Mouse (Mus musculus) small intestine, adult 2 months (tissue): ENCODE data around the gene Ifi205. TPM values are rescaled to one million over a fixed set of nuclear protein-coding genes. Genes with fewer than 3 reads are reported as not detected.
"Not testable (repeated sequence)": the region's sequence is repeated elsewhere in the genome, so short reads cannot be mapped to it uniquely, and the experiment has no call there.

Experiments used
- H3K27ac ChIP-seq: fragments of 200-500 bp; 2 replicates; pipeline ENCODE4 v1.5.1; 2012; ENCODE audit warnings: low read depth, low read length, control low read depth, inconsistent platforms; ENCODE audit not compliant: insufficient read depth
- H3K27me3 ChIP-seq: fragments of 200-500 bp; 2 replicates; pipeline ENCODE4 v1.6.1; 2012; ENCODE audit warnings: mild to moderate bottlenecking, moderate library complexity, low read length, inconsistent platforms; ENCODE audit not compliant: control insufficient read depth, insufficient read depth
- H3K36me3 ChIP-seq: fragments of 200-500 bp; 2 replicates; pipeline ENCODE4 v1.6.1; 2012; ENCODE audit warnings: mild to moderate bottlenecking, low read length, control low read depth, inconsistent platforms; ENCODE audit not compliant: control insufficient read depth, insufficient read depth
- H3K4me1 ChIP-seq: fragments of 200-500 bp; 2 replicates; pipeline ENCODE4 v1.6.1; 2012; ENCODE audit warnings: low read length, inconsistent platforms, mixed read lengths; ENCODE audit not compliant: control insufficient read depth, insufficient read depth, insufficient read length
- H3K4me3 ChIP-seq: fragments of 200-500 bp; 2 replicates; pipeline ENCODE4 v1.5.1; 2012; ENCODE audit warnings: low read depth, mild to moderate bottlenecking, control low read depth, inconsistent platforms, low read length, moderate library complexity
- CTCF ChIP-seq: fragments of 200-500 bp; IDR thresholded peaks from 2 replicates; pipeline ENCODE4 v1.5.1; 2012; ENCODE audit warnings: low read depth, mild to moderate bottlenecking, control low read depth, inconsistent platforms, low read length, moderate library complexity, mixed read lengths; ENCODE audit not compliant: insufficient replicate concordance, insufficient read length; ENCODE audit errors: extremely low read depth
- POLR2A ChIP-seq: fragments of 200-500 bp; IDR thresholded peaks from 2 replicates; pipeline ENCODE4 v1.6.1; 2012; ENCODE audit warnings: low read depth, mild to moderate bottlenecking, control low read depth, inconsistent platforms, low read length, moderate library complexity
- WGBS: fragments of 180-500 bp; shearing (Covaris S2); methylation state at CpG from one replicate; pipeline ENCODE4 v1.1.7; 2018; 5-methylcytosine and 5-hydroxymethylcytosine counted together
- polyA plus RNA-seq: library from polyadenylated mRNA; depleted of rRNA; stranded (reverse); fragments of >200 nt; gene quantifications from 2 replicates; pipeline ENCODE4 v1.2.3, GENCODE M21; 2012; rRNA removed

Ifi205 gene
- polyA plus RNA-seq, 1 experiment: 0.06 TPM

- TF ChIP-seq POLR2A (no peak), CTCF (no peak)
- H3K4me3 ChIP-seq: no peak overlapping the region
- WGBS: 85% methylated on average over 4 of the region's 4 CpGs
- no peak overlapping the region for H3K27ac ChIP-seq
- no peaks in the 10 kb centered on the region for H3K36me3 ChIP-seq
- no peaks in the 10 kb centered on the region for H3K27me3 ChIP-seq
- H3K4me1 ChIP-seq: no peaks in the 10 kb centered on the region
Measured at GRCm38 (mm10) chr1:173995003-173995402, 36.6 kb downstream of the Ifi205 start.

- H3K27ac ChIP-seq, H3K27me3 ChIP-seq, H3K4me1 ChIP-seq, H3K4me3 ChIP-seq, H3K36me3 ChIP-seq: not testable (repeated sequence)
- 90% methylated on average over 6 of the region's 6 CpGs for WGBS
Measured at GRCm38 (mm10) chr1:173982694-173983305, 48.8 kb downstream of the Ifi205 start, which contains the start of gene Ifi202b. Ifi202b (minus strand) TSS chr1:173982744.

- 22% methylated on average over 3 of the region's 3 CpGs for WGBS
- not testable (repeated sequence) for H3K36me3 ChIP-seq, H3K27me3 ChIP-seq, H3K27ac ChIP-seq, H3K4me1 ChIP-seq, H3K4me3 ChIP-seq
Measured at GRCm38 (mm10) chr1:173981038-173981437, 50.6 kb downstream of the Ifi205 start.

DNA sequence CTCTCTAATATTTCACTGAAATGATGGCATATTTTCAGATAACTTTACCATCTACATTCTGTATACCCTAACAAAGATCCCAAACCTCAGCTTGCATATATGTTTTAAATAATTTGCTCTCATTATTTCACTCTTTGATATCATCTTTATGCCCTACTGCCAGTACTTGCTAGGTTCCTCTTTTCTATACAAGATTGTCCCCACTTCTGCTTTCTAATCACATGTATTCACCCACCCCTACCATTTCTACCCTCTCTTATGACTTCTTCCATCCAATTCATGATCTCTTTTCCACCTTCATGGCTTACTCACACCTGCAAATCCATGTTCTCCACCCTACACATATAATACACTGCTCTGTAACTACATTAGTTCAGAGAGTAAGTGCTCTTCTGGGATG lies 54.0 kb downstream of the Ifi205 start:
- no peak for TF ChIP-seq POLR2A
- TF ChIP-seq CTCF: no peak
- Histone ChIP-seq H3K4me3 (no peak overlapping the region), H3K27ac (no peak overlapping the region), H3K4me1 (no peaks in the 10 kb centered on the region), H3K27me3 (no peaks in the 10 kb centered on the region), H3K36me3 (no peaks in the 10 kb centered on the region)

- no peak overlapping the region for H3K27ac ChIP-seq
- no peak overlapping the region for H3K4me3 ChIP-seq
- H3K27me3 ChIP-seq: no peaks in the 10 kb centered on the region
- H3K36me3 ChIP-seq: no peaks in the 10 kb centered on the region
- H3K4me1 ChIP-seq: no peaks in the 10 kb centered on the region
- TF ChIP-seq CTCF (no peak), POLR2A (no peak)
Measured at GRCm38 (mm10) chr1:173973111-173973510, 58.5 kb downstream of the Ifi205 start.

Other genes with a start within 250 kb of the Ifi205 start
- gene Ifi211, start 118.8 kb downstream of the Ifi205 start, polyA plus RNA-seq: 0.06 and 0.15 TPM in 2 replicates
- gene Mndal, start 89.3 kb downstream of the Ifi205 start, polyA plus RNA-seq: 0.19 and 0.33 TPM in 2 replicates
- gene Ifi203, start 89.1 kb downstream of the Ifi205 start, polyA plus RNA-seq: 1.4 and 2.3 TPM in 2 replicates
- 0.10 TPM in 1 of 2 replicates, not detected in the other for gene Ifi202b, start 49.1 kb downstream of the Ifi205 start, polyA plus RNA-seq
- gene Olfr433, start 8.9 kb upstream of the Ifi205 start, polyA plus RNA-seq: 0.10 and 0.11 TPM in 2 replicates
- 0.34 TPM in 1 of 2 replicates, not detected in the other for gene Olfr432, start 17.4 kb upstream of the Ifi205 start, polyA plus RNA-seq
- not detected in 2 replicates for gene Olfr430, start 34.8 kb upstream of the Ifi205 start, polyA plus RNA-seq
- not detected in 2 replicates for gene Olfr429, start 52.5 kb upstream of the Ifi205 start, polyA plus RNA-seq
- gene Olfr427, start 65.1 kb upstream of the Ifi205 start, polyA plus RNA-seq: not detected in 2 replicates
- gene Olfr231, start 89.4 kb upstream of the Ifi205 start, polyA plus RNA-seq: not detected in 2 replicates
- gene Olfr424, start 99.7 kb upstream of the Ifi205 start, polyA plus RNA-seq: 0.10 TPM in 1 of 2 replicates, not detected in the other
- gene Olfr420, start 123.8 kb upstream of the Ifi205 start, polyA plus RNA-seq: not detected in 2 replicates
- not detected in 2 replicates for gene Spta1, start 141.0 kb upstream of the Ifi205 start, polyA plus RNA-seq
- not detected in 2 replicates for gene Olfr419, start 220.3 kb upstream of the Ifi205 start, polyA plus RNA-seq